Mouse (Mus musculus) adrenal gland (tissue): ENCODE results near the gene Ctsa.
"Not testable (repeated sequence)": the region's sequence is repeated elsewhere in the genome, so short reads cannot be mapped to it uniquely, and the experiment has no call there.

ENCODE experiments used
- intact Hi-C: fragments of 180-260 bp; cut with DNase I; formaldehyde crosslinking; loops from one replicate; pipeline ENCODE4 v1.15.1; 2025
- long read RNA-seq, 2 experiments: library from polyadenylated mRNA; unstranded; transcript quantifications; one replicate each; pipeline ENCODE4 v2.0.0; 2020; ENCODE audit warnings: borderline replicate concordance in 1 of 2; ENCODE audit not compliant: insufficient replicate concordance in 1 of 2

Gene Ctsa
- long read RNA-seq, experiment 1, transcript Ctsa-202 (15 exons, 2,534 nt): major isoform, 17 of 130 reads
- long read RNA-seq, experiment 1, partial matches to known transcripts: 111 of 130 reads
- long read RNA-seq, experiment 1, other reads (novel, unspliced or antisense): 2 of 130 reads
- long read RNA-seq, experiment 2, transcript Ctsa-202 (15 exons, 2,534 nt): major isoform, 23 of 123 reads
- long read RNA-seq, experiment 2, partial matches to known transcripts: 94 of 123 reads
- long read RNA-seq, experiment 2, other reads (novel, unspliced or antisense): 2 of 123 reads

GRCm38 (mm10) chr2:164832748-164833301 is at the start of gene Ctsa:
TSS of gene Ctsa (plus strand) at chr2:164832873.
- intact Hi-C loops: loop anchor here (5.0 kb wide), 2 partner anchors 39 to 64 kb away; no protein-coding TSS in a partner anchor

GRCm38 (mm10) chr2:164783926-164784581 is 48.6 kb upstream of the Ctsa start:
- intact Hi-C loops: no loop called here

GRCm38 (mm10) chr2:164784869-164785420 is 47.7 kb upstream of the Ctsa start:
- intact Hi-C loops: loop anchor here (5.0 kb wide), 1 partner anchor 38 kb away; the partner anchor contains the start of genes Dnttip1 and Wfdc3

GRCm38 (mm10) chr2:164785481-164786387 is 46.9 kb upstream of the Ctsa start, which contains the start of gene Snx21:
TSS of gene Snx21 (plus strand) at chr2:164785823.
- intact Hi-C loops: loop anchor here (5.0 kb wide), 1 partner anchor 38 kb away; the partner anchor contains the start of genes Dnttip1 and Wfdc3

- intact Hi-C loops: loop anchor here (5.0 kb wide), 1 partner anchor 39 kb away; the partner anchor contains the start of genes Dnttip1 and Wfdc3
Observed at GRCm38 (mm10) chr2:164786388-164786885, 46.2 kb upstream of the Ctsa start.

GRCm38 (mm10) chr2:164787032-164787431 is 45.6 kb upstream of the Ctsa start:
- intact Hi-C loops: loop anchor here (5.0 kb wide), 1 partner anchor 40 kb away; the partner anchor contains the start of genes Dnttip1 and Wfdc3

GRCm38 (mm10) chr2:164787779-164788178 is 44.9 kb upstream of the Ctsa start:
- intact Hi-C loops: loop anchor here (5.0 kb wide), 1 partner anchor 40 kb away; the partner anchor contains the start of genes Dnttip1 and Wfdc3

GRCm38 (mm10) chr2:164788411-164788810 is 44.3 kb upstream of the Ctsa start:
- intact Hi-C loops: loop anchor here (5.0 kb wide), 1 partner anchor 41 kb away; the partner anchor contains the start of genes Dnttip1 and Wfdc3

GRCm38 (mm10) chr2:164790451-164790850 is 42.2 kb upstream of the Ctsa start:
- intact Hi-C loops: no loop called here

GRCm38 (mm10) chr2:164791841-164792261 is 40.8 kb upstream of the Ctsa start:
- intact Hi-C loops: no loop called here

- intact Hi-C loops: no loop called here
Observed at GRCm38 (mm10) chr2:164792400-164793190, 40.1 kb upstream of the Ctsa start.

- intact Hi-C loops: no loop called here
Observed at GRCm38 (mm10) chr2:164793236-164793635, 39.4 kb upstream of the Ctsa start.

- intact Hi-C loops: no loop called here
Observed at GRCm38 (mm10) chr2:164793772-164794171, 38.9 kb upstream of the Ctsa start.

GRCm38 (mm10) chr2:164794293-164794692 is 38.4 kb upstream of the Ctsa start:
- intact Hi-C loops: no loop called here

- intact Hi-C loops: no loop called here
Observed at GRCm38 (mm10) chr2:164795868-164796267, 36.8 kb upstream of the Ctsa start.

GRCm38 (mm10) chr2:164798554-164798953 is 34.1 kb upstream of the Ctsa start:
- intact Hi-C loops: not testable (repeated sequence)

- intact Hi-C loops: no loop called here
Observed at GRCm38 (mm10) chr2:164800252-164801004, 32.2 kb upstream of the Ctsa start.

- intact Hi-C loops: no loop called here
Observed at GRCm38 (mm10) chr2:164803201-164803920, 29.3 kb upstream of the Ctsa start.
